ENCODE assay signal across 9 mouse cellular contexts in the genomic region with DNA sequence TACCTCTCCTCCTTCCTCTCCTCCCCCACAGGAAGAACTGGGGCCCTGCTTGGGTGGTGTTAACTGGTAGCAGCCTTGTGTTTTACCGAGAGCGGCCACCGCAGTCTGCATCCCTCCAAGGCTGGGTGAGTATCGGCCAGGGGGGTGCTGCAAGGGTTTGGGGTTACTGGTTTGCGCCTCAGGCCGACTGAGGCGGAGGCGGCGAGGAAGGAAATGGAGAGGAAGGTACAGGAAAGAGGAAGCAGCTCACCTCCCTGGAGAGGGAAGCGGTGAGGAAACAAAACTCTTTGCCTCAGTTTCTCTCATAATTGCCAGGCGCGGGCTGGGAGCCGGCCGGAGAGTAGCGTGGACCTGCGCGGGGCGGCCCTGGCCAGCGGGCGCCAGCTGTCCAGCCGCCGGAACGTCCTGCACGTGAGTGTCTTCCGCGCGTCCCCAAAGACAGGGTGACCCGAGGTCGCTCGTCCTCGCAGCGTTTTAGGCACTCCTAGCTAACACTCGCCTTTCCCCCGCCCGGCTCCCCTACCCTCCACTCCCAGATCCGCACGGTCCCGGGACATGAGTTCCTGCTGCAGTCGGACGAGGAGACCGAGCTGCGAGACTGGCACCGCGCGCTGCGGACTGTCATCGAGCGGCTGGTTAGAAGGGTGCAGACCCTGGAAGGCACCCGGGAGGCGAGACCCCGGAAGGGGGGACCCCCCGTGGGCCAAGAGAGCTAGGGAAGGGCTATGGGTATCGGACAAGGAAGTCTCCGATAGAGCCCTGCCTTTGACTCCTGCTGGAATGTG. TPM values are rescaled to one million over a fixed set of nuclear protein-coding genes. Genes with fewer than 3 reads are reported as not detected.
DNase-seq lines count a peak whose midpoint lies in the region; ATAC-seq lines count a peak whose summit lies in the region.
"Had no signal": no experiment of that assay in that cellular context is flagged by ENCODE, and none has a peak within 500 bp of the region (broad histone marks: within the 10 kb centered on the region; RNA-seq: fewer than 3 reads in every experiment).

No protein-coding gene starts in this region.

- H3K4me2 ChIP-seq in heart, embryonic 13.5 days: peak overlapping the region; percentile 84
- peak overlapping the region; percentile 58 for H3K4me2 ChIP-seq in midbrain, embryonic 12.5 days (replicated peaks)

- peaks cover 47% of the 10 kb centered on the region for H3K4me1 ChIP-seq in erythroblast, embryonic 14.5 days (ENCODE audit: control insufficient read depth)
- no peaks in the 10 kb centered on the region; the same call in 1 of the 2 replicates for H3K4me1 ChIP-seq in brown adipose tissue, adult 24 weeks (ENCODE audit: control insufficient read depth, insufficient read depth, insufficient read length, low read length)
- peaks cover 24% of the 10 kb centered on the region for H3K4me1 ChIP-seq in heart, embryonic 13.5 days
- peaks cover 12% of the 10 kb centered on the region for H3K4me1 ChIP-seq in midbrain, embryonic 12.5 days

- no peak overlapping the region for H3K27ac ChIP-seq in brown adipose tissue, adult 24 weeks (replicated peaks; ENCODE audit: low read depth, low read length)
- no peak overlapping the region for H3K27ac ChIP-seq in heart, embryonic 13.5 days (replicated peaks)
- no peak overlapping the region for H3K27ac ChIP-seq in midbrain, embryonic 12.5 days (replicated peaks)

- H3K9ac ChIP-seq in heart, embryonic 13.5 days: peak overlapping the region; percentile 73
- peak overlapping the region; percentile 46; the same call in 1 of the 2 replicates for H3K9ac ChIP-seq in midbrain, embryonic 12.5 days (replicated peaks)

- peaks cover 48% of the 10 kb centered on the region for H3K27me3 ChIP-seq in erythroblast, embryonic 14.5 days (ENCODE audit: control insufficient read depth)
- peaks cover 99% of the 10 kb centered on the region for H3K27me3 ChIP-seq in heart, embryonic 13.5 days (replicated peaks)
- peaks cover 89% of the 10 kb centered on the region for H3K27me3 ChIP-seq in midbrain, embryonic 12.5 days

- 2% methylated on average over 54 of the region's 54 CpGs for WGBS in heart, embryonic 13.5 days
- WGBS in midbrain, embryonic 12.5 days: 2% methylated on average over 53 of the region's 54 CpGs

- H3K9me3 ChIP-seq in erythroblast, embryonic 14.5 days (ENCODE audit: control insufficient read depth, low read length): no peaks in the 10 kb centered on the region
- H3K9me3 ChIP-seq in heart, embryonic 13.5 days: no peaks in the 10 kb centered on the region
- no peaks in the 10 kb centered on the region for H3K9me3 ChIP-seq in midbrain, embryonic 12.5 days

- peaks cover 10% of the 10 kb centered on the region for H3K36me3 ChIP-seq in erythroblast, embryonic 14.5 days (ENCODE audit: control insufficient read depth)
- H3K36me3 ChIP-seq in heart, embryonic 13.5 days: no peaks in the 10 kb centered on the region
- no peaks in the 10 kb centered on the region for H3K36me3 ChIP-seq in midbrain, embryonic 12.5 days

- peak overlapping the region; percentile 68 for H3K4me3 ChIP-seq in erythroblast, embryonic 14.5 days (replicated peaks)
- H3K4me3 ChIP-seq in brown adipose tissue, adult 24 weeks (ENCODE audit: insufficient read depth, low read depth, low read length): peak overlapping the region; percentile 50
- peak overlapping the region; percentile 58 for H3K4me3 ChIP-seq in heart, embryonic 13.5 days
- H3K4me3 ChIP-seq in midbrain, embryonic 12.5 days: peak overlapping the region; percentile 37

- peak; percentile 56 for DNase-seq in kidney, postnatal 10 days
- peak; percentile 74 for DNase-seq in thymus, postnatal 4 days
- no peak for DNase-seq in urinary bladder, postnatal 10 days (ENCODE audit: low spot score)

- ATAC-seq in erythroblast, adult 5-6 weeks (replicated peaks; ENCODE audit: low FRiP score, poor library complexity, severe bottlenecking): no peak
- ATAC-seq in heart, embryonic 13.5 days (ENCODE audit: extremely low read depth, insufficient number of reproducible peaks, low FRiP score, low TSS enrichment): no peak; the same call in 1 of the 2 replicates
- ATAC-seq in midbrain, embryonic 12.5 days (ENCODE audit: low FRiP score, low read depth): no peak

RNA-seq across cellular contexts. Expression of a gene that starts 4.4 kb away (rescaled TPM):
- 0.06 and 0.16 TPM in 2 replicates for polyA plus RNA-seq in erythroblast, embryonic 14.5 days (2012)
- 19.9 and 21.1 TPM in 2 replicates for total RNA-seq in erythroblast, adult 5-6 weeks (2015; ENCODE audit: low replicate concordance)
- 14.6 and 18.7 TPM in 2 replicates for total RNA-seq in erythroblast, adult 5-6 weeks (2017; ENCODE audit: low replicate concordance)
- polyA plus RNA-seq in brown adipose tissue, adult 24 weeks (2012; ENCODE audit: insufficient read depth, insufficient read length, missing spikeins): 0.87 and 1.9 TPM in 2 replicates
- 1.7 and 1.9 TPM in 2 replicates for polyA plus RNA-seq in heart, embryonic 13.5 days (2015; fragmentation: Nextera tagmentation; extraction: Ambion mirVana)
- polyA plus RNA-seq in midbrain, embryonic 12.5 days (2016; fragmentation: Nextera tagmentation; extraction: Ambion mirVana): 0.86 and 1.1 TPM in 2 replicates

RNA-seq across cellular contexts. Expression of a gene that starts 14.6 kb away (rescaled TPM):
- polyA plus RNA-seq in erythroblast, embryonic 14.5 days (2012): 12.0 and 17.1 TPM in 2 replicates
- total RNA-seq in erythroblast, adult 5-6 weeks (2015; ENCODE audit: low replicate concordance): 35.1 and 38.8 TPM in 2 replicates
- total RNA-seq in erythroblast, adult 5-6 weeks (2017; ENCODE audit: low replicate concordance): 43.5 and 45.6 TPM in 2 replicates
- 51.3 and 67.4 TPM in 2 replicates for polyA plus RNA-seq in brown adipose tissue, adult 24 weeks (2012; ENCODE audit: insufficient read depth, insufficient read length, missing spikeins)
- polyA plus RNA-seq in heart, embryonic 13.5 days (2015; fragmentation: Nextera tagmentation; extraction: Ambion mirVana): 84.0 and 86.4 TPM in 2 replicates
- polyA plus RNA-seq in midbrain, embryonic 12.5 days (2016; fragmentation: Nextera tagmentation; extraction: Ambion mirVana): 156 and 166 TPM in 2 replicates

RNA-seq across cellular contexts. Expression of a gene that starts 15.6 kb away (rescaled TPM):
- not detected in 2 replicates for polyA plus RNA-seq in erythroblast, embryonic 14.5 days (2012)
- not detected in 2 replicates for total RNA-seq in erythroblast, adult 5-6 weeks (2015; ENCODE audit: low replicate concordance)
- not detected in 2 replicates for total RNA-seq in erythroblast, adult 5-6 weeks (2017; ENCODE audit: low replicate concordance)
- polyA plus RNA-seq in brown adipose tissue, adult 24 weeks (2012; ENCODE audit: insufficient read depth, insufficient read length, missing spikeins): 0.79 TPM in 1 of 2 replicates, not detected in the other
- 0.93 and 1.4 TPM in 2 replicates for polyA plus RNA-seq in heart, embryonic 13.5 days (2015; fragmentation: Nextera tagmentation; extraction: Ambion mirVana)
- polyA plus RNA-seq in midbrain, embryonic 12.5 days (2016; fragmentation: Nextera tagmentation; extraction: Ambion mirVana): 3.7 and 4.1 TPM in 2 replicates

RNA-seq across cellular contexts. Expression of a gene that starts 28.0 kb away (rescaled TPM):
- not detected in 2 replicates for polyA plus RNA-seq in erythroblast, embryonic 14.5 days (2012)
- not detected in 2 replicates for total RNA-seq in erythroblast, adult 5-6 weeks (2015; ENCODE audit: low replicate concordance)
- total RNA-seq in erythroblast, adult 5-6 weeks (2017; ENCODE audit: low replicate concordance): not detected in 2 replicates
- polyA plus RNA-seq in brown adipose tissue, adult 24 weeks (2012; ENCODE audit: insufficient read depth, insufficient read length, missing spikeins): not detected in 2 replicates
- polyA plus RNA-seq in heart, embryonic 13.5 days (2015; fragmentation: Nextera tagmentation; extraction: Ambion mirVana): 0.06 TPM in 1 of 2 replicates, not detected in the other
- polyA plus RNA-seq in midbrain, embryonic 12.5 days (2016; fragmentation: Nextera tagmentation; extraction: Ambion mirVana): not detected in 2 replicates
- polyA plus RNA-seq: C2C12 had no signal

RNA-seq across cellular contexts. Expression of a gene that starts 37.4 kb away (rescaled TPM):
- 33.5 and 35.5 TPM in 2 replicates for polyA plus RNA-seq in erythroblast, embryonic 14.5 days (2012)
- 22.4 and 33.0 TPM in 2 replicates for total RNA-seq in erythroblast, adult 5-6 weeks (2015; ENCODE audit: low replicate concordance)
- 6.1 and 7.1 TPM in 2 replicates for total RNA-seq in erythroblast, adult 5-6 weeks (2017; ENCODE audit: low replicate concordance)
- polyA plus RNA-seq in brown adipose tissue, adult 24 weeks (2012; ENCODE audit: insufficient read depth, insufficient read length, missing spikeins): 15.9 and 18.4 TPM in 2 replicates
- 12.6 and 12.7 TPM in 2 replicates for polyA plus RNA-seq in heart, embryonic 13.5 days (2015; fragmentation: Nextera tagmentation; extraction: Ambion mirVana)
- 20.3 and 21.7 TPM in 2 replicates for polyA plus RNA-seq in midbrain, embryonic 12.5 days (2016; fragmentation: Nextera tagmentation; extraction: Ambion mirVana)
